Mouse (Mus musculus) ES-E14 (cell line): ENCODE data around the gene Dlg2.

ENCODE experiments used
- CHD2 ChIP-seq: IDR thresholded peaks from 2 replicates; pipeline ENCODE4 v1.6.1; 2014; ENCODE audit warnings: mild to moderate bottlenecking, low read depth, low read length, inconsistent platforms
- HCFC1 ChIP-seq: IDR thresholded peaks from 2 replicates; pipeline ENCODE4 v1.6.1; 2012; ENCODE audit warnings: low read length, inconsistent platforms, borderline replicate concordance; ENCODE audit not compliant: insufficient read depth
- MAFK ChIP-seq: IDR thresholded peaks from 2 replicates; pipeline ENCODE4 v1.6.1; 2014; ENCODE audit warnings: mild to moderate bottlenecking, low read depth, low read length, inconsistent platforms; ENCODE audit not compliant: insufficient read depth
- ZC3H11A ChIP-seq: IDR thresholded peaks from 2 replicates; pipeline ENCODE4 v1.6.1; 2012; ENCODE audit warnings: low read depth, mild to moderate bottlenecking, inconsistent platforms, low read length, borderline replicate concordance
- ZNF384 ChIP-seq: IDR thresholded peaks from 2 replicates; pipeline ENCODE4 v1.6.1; 2012; ENCODE audit warnings: low read depth, low read length, inconsistent platforms

- TF ChIP-seq ZC3H11A = no peak
- TF ChIP-seq MAFK = no peak
- no peak for TF ChIP-seq ZNF384
- no peak for TF ChIP-seq HCFC1
- no peak for TF ChIP-seq CHD2
These were observed 2003.3 kb downstream of the Dlg2 start for GRCm38 (mm10) chr7:92479748-92480147.
